24 mouse cellular contexts compared by ENCODE assay signal in the genomic region with DNA sequence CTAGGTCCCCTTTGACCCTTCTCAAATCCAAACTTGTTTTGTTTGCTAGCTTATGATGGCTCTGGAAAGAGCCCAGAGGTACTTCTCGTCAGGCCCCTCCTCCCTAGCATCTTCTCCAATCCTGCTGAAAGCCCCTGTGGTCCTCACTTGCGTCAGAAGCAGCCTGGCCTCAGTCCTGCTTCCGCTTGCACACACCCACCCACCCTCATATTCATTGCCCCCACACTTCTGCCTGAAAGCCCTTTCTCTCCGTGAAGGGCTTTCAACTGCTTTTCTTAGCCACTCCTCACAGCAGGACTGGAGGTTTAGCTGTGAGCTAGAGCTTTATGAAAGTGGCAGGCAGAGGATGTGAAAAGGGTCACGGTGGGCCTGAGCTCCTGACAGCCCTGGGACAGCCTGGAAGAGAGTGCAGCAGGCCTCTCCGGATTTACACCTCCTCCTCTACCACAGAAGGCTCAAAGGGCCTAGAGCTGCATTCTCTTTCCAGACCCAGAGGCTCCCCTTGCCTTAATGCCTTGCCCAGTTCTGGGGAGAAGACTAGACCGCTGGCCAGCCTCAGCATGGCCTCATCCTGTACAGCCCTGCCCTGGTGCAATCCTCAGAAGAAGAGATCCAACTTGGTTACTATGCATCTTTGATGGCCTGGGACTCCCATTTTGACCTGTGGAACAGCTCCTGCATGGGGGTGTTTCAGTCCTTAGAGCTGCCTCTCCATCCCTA. TPM values are rescaled to one million over a fixed set of nuclear protein-coding genes. Genes with fewer than 3 reads are reported as not detected.
DNase-seq lines count a peak whose midpoint lies in the region; ATAC-seq and TF ChIP-seq lines count a peak whose summit lies in the region.
"Had no signal": no experiment of that assay in that cellular context is flagged by ENCODE, and none has a peak within 500 bp of the region (broad histone marks: within the 10 kb centered on the region; RNA-seq: fewer than 3 reads in every experiment).

No protein-coding gene starts in this region.

- H3K27ac ChIP-seq in forebrain, embryonic 14.5 days (ENCODE audit: low read depth, low read length), result peak overlapping the region; percentile 14; the same call in 1 of the 2 replicates
- no peak overlapping the region for H3K27ac ChIP-seq in forebrain, embryonic 11.5 days (ENCODE audit: low read depth, low read length)
- peak overlapping the region; percentile 88 for H3K27ac ChIP-seq in layer of hippocampus, adult 2 months
- peak overlapping the region; percentile 33; the same call in 1 of the 2 replicates for H3K27ac ChIP-seq in neural tube, embryonic 13.5 days (replicated peaks)
- H3K27ac ChIP-seq in limb, embryonic 10.5 days, result peak overlapping the region; percentile 26; the same call in 1 of the 2 replicates

- DNase-seq in forebrain, embryonic 14.5 days (ENCODE audit: low spot score), result no peak
- no peak for DNase-seq in forebrain, embryonic 11.5 days (ENCODE audit: low spot score)
- no peak for DNase-seq in layer of hippocampus, adult 2 months (ENCODE audit: low spot score in 2 of 2)
- no peak for DNase-seq in layer of hippocampus, adult 8-10 months (ENCODE audit: low spot score in 2 of 2)
- DNase-seq in neural tube, embryonic 10.5 days (ENCODE audit: extremely low spot score, low spot score), result no peak
- no peak for DNase-seq in limb, embryonic 10.5 days (ENCODE audit: low spot score)
- DNase-seq in kidney, postnatal 14 days, result no peak
- DNase-seq: adrenal gland, adult 8-10 months; cerebellum, postnatal 36 days; gastrocnemius, postnatal 25 days; kidney, adult 11 months; kidney, postnatal 4 days; lung, postnatal 4 days; spleen, adult 18-20 months had no signal

- ATAC-seq in forebrain, embryonic 14.5 days, result no peak
- ATAC-seq in forebrain, embryonic 11.5 days (replicated peaks; ENCODE audit: low FRiP score), result no peak
- no peak for ATAC-seq in neural tube, embryonic 13.5 days (ENCODE audit: low read depth)

- H3K9me3 ChIP-seq in forebrain, embryonic 14.5 days (replicated peaks; ENCODE audit: control insufficient read depth, low read length), result no peaks in the 10 kb centered on the region
- H3K9me3 ChIP-seq in forebrain, embryonic 11.5 days (ENCODE audit: control insufficient read depth, low read length), result no peaks in the 10 kb centered on the region
- H3K9me3 ChIP-seq in neural tube, embryonic 13.5 days, result no peaks in the 10 kb centered on the region
- no peaks in the 10 kb centered on the region for H3K9me3 ChIP-seq in limb, embryonic 10.5 days (replicated peaks)
- H3K9me3 ChIP-seq: kidney, embryonic 15.5 days had no signal

- no peak overlapping the region for H3K9ac ChIP-seq in forebrain, embryonic 14.5 days (ENCODE audit: low read length)
- no peak overlapping the region for H3K9ac ChIP-seq in forebrain, embryonic 11.5 days (ENCODE audit: low read length)
- no peak overlapping the region for H3K9ac ChIP-seq in neural tube, embryonic 13.5 days
- H3K9ac ChIP-seq: kidney, embryonic 15.5 days had no signal

- WGBS in forebrain, embryonic 14.5 days, result 26% methylated on average over 7 of the region's 7 CpGs
- 19% methylated on average over 7 of the region's 7 CpGs for WGBS in forebrain, embryonic 11.5 days
- 28% methylated on average over 7 of the region's 7 CpGs for WGBS in neural tube, embryonic 13.5 days
- WGBS in limb, embryonic 10.5 days, result 27% methylated on average over 7 of the region's 7 CpGs

- TF ChIP-seq CTCF in layer of hippocampus, adult 2 months (conservative IDR thresholded peaks at IDR 0.05), result no peak

- H3K27me3 ChIP-seq in forebrain, embryonic 14.5 days (replicated peaks; ENCODE audit: control insufficient read depth, insufficient read depth, low read length), result peaks cover 30% of the 10 kb centered on the region
- peaks cover 31% of the 10 kb centered on the region for H3K27me3 ChIP-seq in forebrain, embryonic 11.5 days (ENCODE audit: control insufficient read depth, insufficient read depth, low read length)
- peaks cover 48% of the 10 kb centered on the region for H3K27me3 ChIP-seq in neural tube, embryonic 13.5 days
- H3K27me3 ChIP-seq in limb, embryonic 10.5 days (ENCODE audit: low read depth, poor library complexity, severe bottlenecking), result peaks cover 89% of the 10 kb centered on the region

- H3K36me3 ChIP-seq in forebrain, embryonic 14.5 days (ENCODE audit: control insufficient read depth, insufficient read depth, low read length), result no peaks in the 10 kb centered on the region
- H3K36me3 ChIP-seq in forebrain, embryonic 11.5 days (ENCODE audit: control insufficient read depth, insufficient read depth, low read length), result no peaks in the 10 kb centered on the region
- H3K36me3 ChIP-seq in neural tube, embryonic 13.5 days, result no peaks in the 10 kb centered on the region
- H3K36me3 ChIP-seq in limb, embryonic 10.5 days, result no peaks in the 10 kb centered on the region
- H3K36me3 ChIP-seq: kidney, embryonic 15.5 days had no signal

- H3K4me3 ChIP-seq in forebrain, embryonic 14.5 days (ENCODE audit: low read depth, low read length), result no peak overlapping the region
- no peak overlapping the region for H3K4me3 ChIP-seq in forebrain, embryonic 11.5 days (ENCODE audit: low read depth, low read length)
- H3K4me3 ChIP-seq in layer of hippocampus, adult 2 months, result peak overlapping the region; percentile 8; the same call in 1 of the 2 replicates
- H3K4me3 ChIP-seq in neural tube, embryonic 13.5 days, result no peak overlapping the region
- no peak overlapping the region for H3K4me3 ChIP-seq in limb, embryonic 10.5 days
- H3K4me3 ChIP-seq: kidney, embryonic 15.5 days had no signal

- peaks cover 33% of the 10 kb centered on the region for H3K4me1 ChIP-seq in forebrain, embryonic 14.5 days (ENCODE audit: control insufficient read depth, insufficient read depth, low read length)
- peaks cover 11% of the 10 kb centered on the region for H3K4me1 ChIP-seq in forebrain, embryonic 11.5 days (replicated peaks; ENCODE audit: control insufficient read depth, insufficient read depth, low read length)
- peaks cover 56% of the 10 kb centered on the region for H3K4me1 ChIP-seq in neural tube, embryonic 13.5 days (replicated peaks)
- peaks cover 49% of the 10 kb centered on the region for H3K4me1 ChIP-seq in limb, embryonic 10.5 days

- H3K4me2 ChIP-seq in forebrain, embryonic 14.5 days (ENCODE audit: low read length), result no peak overlapping the region
- no peak overlapping the region for H3K4me2 ChIP-seq in forebrain, embryonic 11.5 days (ENCODE audit: low read depth, low read length, severe bottlenecking)
- H3K4me2 ChIP-seq in neural tube, embryonic 13.5 days, result no peak overlapping the region
- H3K4me2 ChIP-seq: heart, embryonic 11.5 days; kidney, embryonic 15.5 days had no signal

RNA-seq across cellular contexts. Expression of a gene that starts 2.1 kb away (rescaled TPM):
- 26.7 and 29.1 TPM in 2 replicates for polyA plus RNA-seq in forebrain, embryonic 14.5 days (2014; fragmentation: Nextera tagmentation; extraction: Ambion mirVana)
- polyA plus RNA-seq in forebrain, embryonic 11.5 days (2014; fragmentation: Nextera tagmentation; extraction: Ambion mirVana), result 32.7 and 35.9 TPM in 2 replicates
- 100 to 1,000 TPM; 513 to 526 TPM for total RNA-seq in layer of hippocampus, adult 2 months (2021)
- 100 to 1,000 TPM; 463 to 479 (median 474) TPM for total RNA-seq in layer of hippocampus, adult 8-10 months (2022)
- 35.7 and 38.8 TPM in 2 replicates for polyA plus RNA-seq in neural tube, embryonic 13.5 days (2015; fragmentation: Nextera tagmentation; extraction: Ambion mirVana)
- polyA plus RNA-seq in limb, embryonic 10.5 days (2016; fragmentation: Nextera tagmentation; extraction: Ambion mirVana), result 57.3 and 59.9 TPM in 2 replicates

RNA-seq across cellular contexts. Expression of a gene that starts 28.1 kb away (rescaled TPM):
- 0.20 and 0.30 TPM in 2 replicates for polyA plus RNA-seq in forebrain, embryonic 14.5 days (2014; fragmentation: Nextera tagmentation; extraction: Ambion mirVana)
- polyA plus RNA-seq in forebrain, embryonic 11.5 days (2014; fragmentation: Nextera tagmentation; extraction: Ambion mirVana), result 0.36 and 0.90 TPM in 2 replicates
- not detected for total RNA-seq in layer of hippocampus, adult 2 months (2021)
- total RNA-seq in layer of hippocampus, adult 8-10 months (2022), result not detected
- polyA plus RNA-seq in neural tube, embryonic 13.5 days (2015; fragmentation: Nextera tagmentation; extraction: Ambion mirVana), result 0.22 TPM in 1 of 2 replicates, not detected in the other
- 0.33 and 0.56 TPM in 2 replicates for polyA plus RNA-seq in limb, embryonic 10.5 days (2016; fragmentation: Nextera tagmentation; extraction: Ambion mirVana)
- total RNA-seq: adrenal gland, adult 8-10 months; gastrocnemius, postnatal 25 days; layer of hippocampus, postnatal 10 days; left cerebral cortex, adult 8-10 months; liver, adult 2 months had no signal
- polyA plus RNA-seq: liver, adult 2 months; urinary bladder, adult 2 months had no signal

RNA-seq across cellular contexts. Expression of a gene that starts 41.5 kb away (rescaled TPM):
- 349 and 462 TPM in 2 replicates for polyA plus RNA-seq in forebrain, embryonic 14.5 days (2014; fragmentation: Nextera tagmentation; extraction: Ambion mirVana)
- 1,095 and 1,130 TPM in 2 replicates for polyA plus RNA-seq in forebrain, embryonic 11.5 days (2014; fragmentation: Nextera tagmentation; extraction: Ambion mirVana)
- total RNA-seq in layer of hippocampus, adult 2 months (2021), result 10 to 100 TPM; 25.3 to 31.9 TPM
- total RNA-seq in layer of hippocampus, adult 8-10 months (2022), result 10 to 100 TPM; 21.4 to 27.8 (median 24.1) TPM
- polyA plus RNA-seq in neural tube, embryonic 13.5 days (2015; fragmentation: Nextera tagmentation; extraction: Ambion mirVana), result 289 and 336 TPM in 2 replicates
- 2,617 and 2,689 TPM in 2 replicates for polyA plus RNA-seq in limb, embryonic 10.5 days (2016; fragmentation: Nextera tagmentation; extraction: Ambion mirVana)
- total RNA-seq: hematopoietic stem cell, adult 5-6 weeks; liver, adult 2 months had no signal

RNA-seq across cellular contexts. Expression of a gene that starts 46.5 kb away (rescaled TPM):
- 0.83 and 1.2 TPM in 2 replicates for polyA plus RNA-seq in forebrain, embryonic 14.5 days (2014; fragmentation: Nextera tagmentation; extraction: Ambion mirVana)
- 0.47 and 0.56 TPM in 2 replicates for polyA plus RNA-seq in forebrain, embryonic 11.5 days (2014; fragmentation: Nextera tagmentation; extraction: Ambion mirVana)
- total RNA-seq in layer of hippocampus, adult 2 months (2021), result 10 to 100 TPM; 22.1 to 26.0 TPM
- 10 to 100 TPM; 27.0 to 29.9 (median 29.1) TPM for total RNA-seq in layer of hippocampus, adult 8-10 months (2022)
- polyA plus RNA-seq in neural tube, embryonic 13.5 days (2015; fragmentation: Nextera tagmentation; extraction: Ambion mirVana), result 1.2 and 1.5 TPM in 2 replicates
- polyA plus RNA-seq in limb, embryonic 10.5 days (2016; fragmentation: Nextera tagmentation; extraction: Ambion mirVana), result 0.67 and 0.76 TPM in 2 replicates
- total RNA-seq: gastrocnemius, postnatal 25 days; hematopoietic stem cell, adult 5-6 weeks; liver, adult 2 months; neutrophil, adult 5-6 weeks had no signal
- polyA plus RNA-seq: heart, embryonic 11.5 days; heart, postnatal 0 days; liver, adult 2 months had no signal

RNA-seq across cellular contexts. Expression of a gene that starts 50.7 kb away (rescaled TPM):
- 0.80 and 1.3 TPM in 2 replicates for polyA plus RNA-seq in forebrain, embryonic 14.5 days (2014; fragmentation: Nextera tagmentation; extraction: Ambion mirVana)
- polyA plus RNA-seq in forebrain, embryonic 11.5 days (2014; fragmentation: Nextera tagmentation; extraction: Ambion mirVana), result 1.7 and 2.3 TPM in 2 replicates
- 1 to 10 TPM; 3.2 to 3.6 TPM for total RNA-seq in layer of hippocampus, adult 2 months (2021)
- total RNA-seq in layer of hippocampus, adult 8-10 months (2022), result 1 to 10 TPM; 2.5 to 2.8 (median 2.7) TPM
- polyA plus RNA-seq in neural tube, embryonic 13.5 days (2015; fragmentation: Nextera tagmentation; extraction: Ambion mirVana), result 3.3 and 3.7 TPM in 2 replicates
- polyA plus RNA-seq in limb, embryonic 10.5 days (2016; fragmentation: Nextera tagmentation; extraction: Ambion mirVana), result 0.45 and 1.1 TPM in 2 replicates
- total RNA-seq: hematopoietic stem cell, adult 5-6 weeks had no signal
